Mouse (Mus musculus) right cerebral cortex, postnatal 36 days (tissue): Measurements from ENCODE around the gene Nelfcd.

Experiments
- DNase-seq, 2 experiments: peaks; one replicate each; pipeline ENCODE4 v3.0.0; 2022; ENCODE audit warnings: low spot score in 2 of 2, mixed read lengths in 1 of 2

The Nelfcd gene

DNA sequence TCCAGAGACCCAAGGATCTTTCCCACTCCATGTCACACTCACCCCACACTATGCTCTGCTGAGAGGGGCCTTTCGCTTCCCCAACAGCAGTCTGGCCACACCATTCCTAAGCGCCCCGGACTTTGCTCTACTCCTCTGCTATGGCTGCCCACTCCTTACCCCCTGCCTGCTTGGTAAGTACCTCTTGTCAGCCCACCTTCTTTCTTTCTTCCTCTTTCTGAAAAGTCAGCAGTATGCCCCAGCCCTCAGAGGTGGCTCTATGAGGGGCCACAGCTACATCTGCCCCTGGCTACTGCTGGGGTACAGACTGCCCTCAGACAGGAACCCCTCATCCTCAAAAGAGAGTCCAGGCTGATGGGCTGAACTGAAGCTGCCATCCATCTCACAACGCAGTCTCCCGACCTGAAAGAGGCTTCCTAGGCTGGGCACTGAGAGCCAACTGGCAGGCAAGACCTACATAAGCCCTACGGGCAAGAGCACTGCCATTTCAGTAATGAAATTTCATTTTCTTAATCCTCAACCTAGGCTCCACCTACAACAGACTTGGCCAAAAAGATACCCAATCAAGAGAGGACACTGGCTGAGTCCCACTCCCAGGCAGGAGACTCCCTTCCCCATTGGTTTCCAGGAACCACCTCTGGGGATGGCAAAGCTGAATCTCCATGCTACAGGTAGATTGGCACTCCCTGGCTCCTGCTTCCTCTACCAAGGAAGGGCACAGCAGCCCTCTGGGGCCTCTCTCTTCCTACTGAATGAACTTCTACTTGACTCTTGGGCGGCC lies 21.5 kb downstream of the Nelfcd start:
- no peak for DNase-seq

DNA sequence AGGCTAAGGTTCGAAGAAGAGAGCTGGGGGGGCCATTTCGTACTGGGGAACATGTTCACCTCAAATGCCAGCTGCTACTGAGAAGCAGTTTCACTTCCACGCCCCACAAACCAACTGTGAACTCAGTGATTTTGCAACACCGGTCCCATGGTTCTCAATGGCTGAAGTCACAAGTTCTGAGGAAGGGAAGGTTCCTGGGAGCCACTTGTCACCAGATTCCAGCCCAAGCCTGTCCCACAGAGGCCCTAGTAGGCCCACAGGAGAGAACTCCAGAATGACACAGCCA lies 22.0 kb downstream of the Nelfcd start:
- DNase-seq, result no peak

DNA sequence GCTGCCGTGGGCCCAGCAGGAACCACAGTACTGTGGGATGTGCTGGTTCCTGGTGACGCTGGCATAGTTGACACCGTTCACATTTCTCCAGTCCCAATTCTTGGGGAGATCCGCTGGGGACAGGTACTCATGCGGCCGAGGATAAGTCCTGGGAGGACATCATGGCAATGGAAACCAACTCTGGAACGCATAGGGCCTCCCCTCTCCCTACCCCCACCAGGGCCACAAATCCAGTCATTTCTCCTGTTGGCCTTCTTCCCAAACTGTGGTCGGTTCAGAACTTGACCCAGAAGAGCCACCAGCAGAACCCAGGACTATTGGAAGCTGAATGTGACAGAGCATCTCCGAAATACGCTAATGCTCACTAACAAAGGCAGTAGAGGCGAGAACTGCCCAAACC lies 22.6 kb downstream of the Nelfcd start:
- no peak for DNase-seq

DNA sequence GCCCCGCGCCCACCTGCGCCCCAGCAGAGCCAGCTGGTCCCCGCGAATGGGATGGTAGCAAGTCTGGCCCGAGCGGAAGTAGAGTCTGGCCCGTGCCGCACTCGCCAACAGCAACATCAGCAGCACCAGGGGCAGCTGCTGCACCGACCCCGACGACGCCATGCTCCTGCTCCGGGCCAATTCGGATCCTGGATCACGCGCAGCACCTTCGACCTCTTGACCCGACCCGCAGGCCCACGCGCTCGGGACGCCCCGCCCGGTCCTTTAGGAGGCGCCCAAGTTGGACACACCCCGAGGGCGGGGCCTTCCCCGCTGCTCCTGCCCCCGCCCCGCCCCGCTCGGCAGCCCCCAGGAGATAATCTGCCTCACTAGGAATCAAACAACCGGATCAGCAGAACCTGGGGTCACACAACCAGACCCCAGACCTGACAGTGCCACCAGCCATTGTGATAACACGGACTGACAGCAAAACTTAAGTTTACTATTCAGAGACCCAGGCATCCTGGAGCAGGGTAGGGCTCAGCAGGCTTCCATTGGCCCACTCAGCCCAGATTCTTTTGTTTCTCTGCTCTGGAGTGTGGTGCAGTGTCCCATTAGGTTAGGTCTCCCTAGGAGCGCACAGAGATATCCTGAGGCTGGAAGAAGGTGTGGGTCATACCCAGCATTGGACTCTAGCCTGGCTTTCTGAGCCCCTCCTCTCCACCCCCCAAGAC lies 23.3 kb downstream of the Nelfcd start, which contains the start of gene Ctsz:
Ctsz (minus strand) TSS at position 303 of the 713 bp plus-strand sequence.
- peak in 1 of 2 experiments; percentile 18 for DNase-seq

DNA sequence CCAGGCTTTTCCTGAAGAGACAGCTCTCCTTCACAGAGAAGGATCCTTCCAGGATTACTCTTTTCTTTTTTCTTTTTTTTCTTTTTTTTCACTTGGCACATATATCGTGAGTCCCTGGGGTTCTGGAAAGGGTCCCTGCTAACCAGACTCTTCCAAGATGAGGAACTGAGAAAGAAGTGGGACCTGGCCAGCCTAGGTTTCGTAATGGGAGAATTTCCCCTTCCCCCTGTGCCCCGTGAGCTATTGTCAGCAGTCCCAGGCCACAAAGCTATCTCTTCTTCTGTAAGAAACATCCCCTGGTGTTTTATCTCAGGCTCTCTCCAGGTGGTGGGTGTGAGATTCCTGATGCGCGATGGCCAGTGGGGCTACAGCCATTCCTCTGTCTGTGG lies 23.8 kb downstream of the Nelfcd start:
- no peak for DNase-seq

DNA sequence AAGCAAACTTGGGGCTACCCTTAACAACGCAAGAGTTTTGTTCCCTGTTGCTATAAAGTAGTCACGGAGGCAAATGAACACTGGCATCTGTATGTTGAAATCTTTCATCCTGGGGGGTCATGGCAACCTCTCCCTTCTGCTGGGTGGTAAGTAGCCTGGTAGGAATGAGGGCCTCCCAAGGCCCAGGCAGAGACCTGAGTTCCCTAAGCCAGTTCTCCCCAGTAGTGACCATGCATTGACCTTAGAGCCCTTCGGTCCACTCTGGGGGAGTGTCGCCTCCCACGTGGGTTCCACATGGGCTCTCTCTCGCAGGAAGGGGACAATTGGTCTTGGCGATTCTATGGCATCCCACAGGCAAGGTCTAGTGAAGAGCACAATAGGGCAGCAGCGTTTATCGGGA lies 24.4 kb downstream of the Nelfcd start:
- no peak for DNase-seq

DNA sequence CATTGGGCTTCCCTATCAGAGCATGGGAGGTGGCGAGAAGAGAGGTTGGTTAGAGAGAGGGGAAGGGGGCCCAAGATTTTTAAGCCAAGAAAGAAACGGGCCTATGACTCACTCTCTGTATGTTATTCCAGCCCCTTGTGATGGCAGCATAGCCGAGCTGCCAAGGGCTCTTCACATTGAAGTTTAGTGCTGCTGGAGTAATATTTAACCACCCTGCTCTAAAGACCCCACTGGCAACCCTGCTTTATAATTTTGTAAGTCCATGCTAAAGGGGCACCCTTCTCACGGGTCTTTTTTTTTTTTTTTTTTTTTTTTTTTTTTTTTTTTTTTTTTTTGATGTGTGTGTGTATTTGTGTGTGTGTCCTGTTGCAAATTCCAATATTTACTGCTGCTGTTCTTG lies 26.3 kb downstream of the Nelfcd start:
- no peak for DNase-seq

DNA sequence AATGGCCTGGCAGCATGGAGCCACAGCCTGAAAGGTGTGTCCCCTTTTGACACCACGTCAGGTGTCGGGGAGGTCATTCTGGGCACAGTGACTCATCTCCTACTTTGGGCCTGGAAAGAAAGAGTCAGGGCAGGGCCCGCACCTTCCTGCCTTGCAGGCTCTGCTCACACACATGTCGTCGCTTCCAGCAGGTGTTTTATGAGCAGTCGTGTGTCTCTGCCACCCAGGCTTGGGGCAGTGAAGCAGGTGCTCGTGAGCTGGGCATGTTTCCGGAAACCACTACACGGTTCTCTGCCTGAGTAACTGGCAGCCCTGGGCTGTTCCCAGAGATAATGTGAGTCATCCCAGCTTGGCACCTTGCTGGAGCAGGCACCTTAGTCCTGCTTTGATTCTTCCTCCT lies 26.9 kb downstream of the Nelfcd start:
- no peak for DNase-seq

DNA sequence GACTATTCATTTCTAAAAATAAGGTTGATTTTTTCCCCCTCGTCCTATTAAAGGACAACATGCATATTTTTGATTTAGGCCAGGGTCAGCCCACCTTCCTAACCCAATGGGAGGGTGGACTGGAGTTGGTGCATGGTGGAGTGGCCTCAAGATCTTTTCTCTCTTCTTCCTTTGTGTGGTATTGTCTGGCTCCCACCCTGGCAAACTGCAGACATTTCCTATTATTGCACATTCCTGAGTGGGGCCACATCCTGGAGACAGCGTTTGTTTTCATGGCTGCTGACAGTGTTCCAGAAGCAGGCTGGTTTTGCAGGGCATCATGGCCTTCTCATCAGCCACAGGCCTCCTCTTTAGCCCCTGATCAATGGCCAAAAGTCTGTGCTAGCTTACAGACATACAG lies 27.4 kb downstream of the Nelfcd start:
- no peak for DNase-seq

DNA sequence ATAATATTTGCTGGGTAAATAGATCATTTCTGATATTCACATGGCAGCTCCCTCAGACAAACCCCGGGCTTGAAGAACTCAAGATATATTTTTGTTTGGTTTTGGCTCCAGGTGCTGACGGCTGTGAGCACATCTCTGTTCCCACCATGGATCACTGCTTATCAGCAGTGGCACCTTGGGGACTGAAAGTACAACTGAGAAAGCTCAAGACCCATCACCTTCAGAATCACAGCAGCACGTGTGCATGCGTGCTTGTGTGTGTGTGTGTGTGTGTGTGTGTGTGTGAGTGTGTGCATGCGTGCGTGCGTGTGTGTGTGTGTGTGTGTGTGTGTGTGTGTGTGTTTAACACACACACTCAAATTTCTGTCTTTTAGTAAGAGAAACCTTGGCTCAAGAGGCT lies 28.8 kb downstream of the Nelfcd start:
- no peak for DNase-seq

DNA sequence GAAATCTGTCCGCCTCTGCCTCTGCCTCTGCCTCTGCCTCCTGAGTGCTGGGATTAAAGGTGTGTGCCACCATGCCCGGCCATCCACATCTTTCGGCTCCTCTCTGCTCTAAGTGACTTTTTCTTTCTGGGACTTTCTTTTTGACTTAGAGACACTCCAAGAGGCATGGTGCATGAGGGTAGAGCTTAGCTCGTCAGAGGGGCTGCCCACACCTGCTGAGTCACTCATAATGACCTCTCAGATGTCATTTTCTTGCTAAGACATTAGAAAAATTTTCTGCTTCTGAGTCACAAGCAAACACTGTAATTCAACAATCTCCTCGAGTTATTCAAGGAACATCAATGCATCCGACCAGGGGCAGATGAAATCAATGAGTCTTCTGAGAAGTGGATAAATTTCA lies 29.4 kb downstream of the Nelfcd start:
- DNase-seq, result no peak

DNA sequence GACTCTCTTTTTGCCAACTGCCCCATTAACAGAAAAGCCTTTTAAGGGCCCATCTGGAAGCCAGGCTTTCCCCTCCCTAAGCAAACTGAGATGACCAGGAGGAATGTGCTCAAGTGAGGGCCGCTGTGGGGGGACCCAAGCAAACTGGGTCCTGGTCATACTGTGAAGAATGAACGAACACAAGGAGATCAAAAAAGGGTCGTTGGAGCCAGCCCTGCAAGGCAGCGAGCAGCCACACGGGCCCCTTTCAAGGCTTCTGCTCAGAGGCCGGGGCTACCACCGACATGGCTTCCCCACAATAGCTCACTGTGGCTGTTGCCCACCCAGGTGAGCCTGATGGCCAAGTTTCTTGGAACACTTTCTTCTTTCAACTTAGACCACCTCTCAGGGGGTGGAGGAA lies 30.9 kb downstream of the Nelfcd start:
- DNase-seq, result no peak

DNA sequence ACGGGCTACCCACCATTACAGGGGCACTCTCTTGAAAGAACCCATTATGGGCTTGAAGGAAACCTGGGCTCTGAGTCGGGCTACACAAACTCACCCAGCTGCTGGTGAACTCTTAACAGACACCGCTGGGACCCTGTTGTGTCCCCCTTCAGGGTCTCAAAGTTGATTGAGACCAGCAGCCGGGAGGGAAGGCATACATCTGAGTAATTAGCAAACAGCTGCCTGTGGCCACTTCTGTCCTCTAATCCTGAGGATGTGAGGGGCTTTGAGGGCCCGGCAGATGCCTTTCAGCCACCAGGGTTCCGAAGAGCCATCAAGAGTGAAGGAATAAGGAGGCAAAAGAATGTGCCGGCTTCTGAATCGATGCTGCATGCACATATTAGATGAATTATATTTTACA lies 31.3 kb downstream of the Nelfcd start:
- DNase-seq, result no peak

DNA sequence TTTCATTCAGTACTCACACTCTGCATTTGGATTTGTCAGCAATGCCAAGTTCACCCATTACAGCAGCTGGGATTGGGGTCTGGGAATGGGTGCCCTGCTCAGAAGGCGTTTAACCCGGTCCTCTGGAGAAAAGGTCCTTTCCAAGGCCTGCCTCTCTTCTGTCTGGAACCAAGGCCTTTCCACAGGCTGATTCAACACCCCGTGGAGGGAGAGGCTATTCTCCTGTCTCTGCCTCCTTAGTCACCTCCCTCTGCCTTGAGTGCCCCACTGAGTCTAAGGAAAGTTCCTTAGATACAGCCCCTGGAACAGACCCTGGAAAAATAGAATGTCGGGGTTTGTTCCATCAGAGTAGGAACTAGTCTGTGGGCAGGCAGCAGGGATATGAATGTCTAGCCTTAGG lies 32.8 kb downstream of the Nelfcd start:
- no peak for DNase-seq

DNA sequence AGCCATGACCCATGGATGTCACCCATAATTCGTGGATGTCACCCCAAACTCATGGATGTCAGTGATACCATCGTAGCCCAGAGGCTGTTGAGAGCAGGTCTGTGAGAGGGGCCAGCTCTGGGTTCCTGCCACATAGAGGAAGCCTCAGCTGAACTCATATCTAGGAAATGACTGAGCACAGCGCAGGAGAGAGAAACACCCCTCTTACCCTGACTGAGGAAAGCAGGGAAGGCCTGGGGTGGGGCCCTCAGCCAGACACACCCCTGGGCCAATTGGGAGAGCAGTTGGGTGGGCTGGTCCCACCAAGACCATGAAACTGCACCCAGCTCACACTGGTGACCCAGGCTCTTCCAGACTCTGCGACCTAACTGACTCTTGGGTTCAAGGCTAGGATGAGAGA lies 34.7 kb downstream of the Nelfcd start, which contains the start of gene Tubb1:
Tubb1 (plus strand) TSS at position 343 of the 400 bp plus-strand sequence.
- no peak for DNase-seq

DNA sequence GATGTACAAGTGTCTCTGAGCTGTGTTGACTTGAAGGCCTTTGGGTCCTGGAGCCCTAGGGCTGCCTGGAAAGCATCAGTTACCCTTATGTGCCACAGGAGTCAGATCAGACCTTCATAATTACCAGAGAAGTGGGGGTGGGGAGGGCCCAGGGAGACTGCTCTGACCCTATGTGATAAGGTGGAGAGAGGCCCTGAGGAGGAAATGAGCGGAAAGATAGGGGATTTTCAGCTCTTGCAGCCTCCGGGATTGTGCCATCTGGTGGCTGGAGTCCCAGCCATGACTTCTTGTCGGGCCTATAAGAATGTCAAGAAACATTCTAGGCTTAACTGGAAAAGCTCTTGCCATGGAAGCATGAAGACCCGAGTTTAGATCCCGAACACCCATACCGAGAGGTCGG lies 38.1 kb downstream of the Nelfcd start:
- DNase-seq, result no peak

DNA sequence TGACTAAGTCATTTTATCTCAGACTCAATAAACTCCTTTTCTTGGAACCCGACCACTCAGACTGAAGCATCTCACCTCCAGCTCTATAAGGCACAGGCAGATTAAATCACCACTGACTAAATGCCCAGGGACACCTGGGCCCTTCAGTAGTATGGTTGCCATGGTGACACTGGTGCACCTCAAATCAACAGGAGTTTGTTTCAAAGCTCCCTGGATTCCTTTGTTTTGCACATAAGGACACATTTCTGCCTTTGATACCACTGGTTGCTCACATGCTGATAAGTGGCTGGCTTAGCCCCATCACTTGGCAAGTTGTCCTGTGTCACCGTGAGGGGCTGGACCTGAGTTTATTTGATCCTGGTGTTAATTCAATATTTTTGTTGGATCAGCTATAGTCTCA lies 43.8 kb downstream of the Nelfcd start:
- no peak for DNase-seq

DNA sequence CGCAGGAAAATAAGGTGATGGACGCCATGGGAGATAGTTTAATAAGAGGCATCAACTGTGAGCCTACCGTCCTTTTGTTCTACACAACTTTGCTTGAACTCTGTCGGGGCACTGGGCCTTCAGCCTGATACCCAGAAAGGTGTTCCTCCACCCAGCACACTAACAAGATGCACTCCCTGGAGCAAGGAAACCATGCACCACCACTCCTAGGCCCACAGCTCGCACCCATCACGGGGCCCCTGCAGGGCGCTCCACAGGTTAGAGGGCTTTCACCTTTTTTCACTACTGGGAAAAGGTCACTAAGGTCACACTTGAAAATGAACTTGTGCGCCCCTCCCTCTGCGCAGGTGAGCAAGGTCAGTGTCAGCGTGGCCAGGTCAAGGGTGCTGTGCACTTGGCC lies 47.8 kb downstream of the Nelfcd start:
- no peak for DNase-seq

DNA sequence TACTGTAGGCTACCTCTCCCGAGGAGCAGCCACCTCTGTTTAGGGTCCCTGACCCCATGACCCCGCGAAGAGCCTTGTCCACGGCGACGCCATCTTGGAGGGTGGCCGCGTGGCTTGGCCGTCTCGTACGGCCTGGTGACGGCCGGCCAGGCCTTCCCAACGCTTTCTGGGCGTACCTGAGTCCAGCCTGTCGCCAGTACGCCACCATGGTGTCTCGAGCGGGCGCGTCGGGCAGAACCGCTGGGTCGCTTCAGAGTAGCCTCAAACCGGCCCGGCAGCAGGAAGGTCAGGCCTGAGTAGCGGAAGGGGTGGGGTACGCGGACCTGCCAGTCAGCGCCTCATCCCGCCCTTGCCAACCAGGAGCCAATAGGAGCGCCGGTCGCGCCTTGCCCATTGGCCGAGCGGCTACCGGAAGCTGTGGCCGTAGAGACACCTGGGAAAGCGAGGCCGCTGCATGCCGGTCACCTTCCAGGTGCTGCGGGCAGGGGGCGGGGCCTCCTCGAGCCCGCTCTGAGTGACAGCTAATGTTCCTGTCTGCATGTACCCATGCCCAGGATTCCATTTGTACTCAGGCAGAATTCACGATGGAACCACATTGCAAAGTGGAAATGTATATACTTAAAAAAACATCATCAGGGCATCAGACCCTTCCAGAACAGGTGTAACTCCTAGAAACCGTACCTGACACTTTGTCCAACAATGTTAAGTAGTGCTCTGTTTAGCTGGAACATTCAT lies 48.4 kb downstream of the Nelfcd start, which contains the start of gene Atp5e:
Atp5e (minus strand) TSS at position 317 of the 735 bp plus-strand sequence.
- DNase-seq, result peak; percentile 98

DNA sequence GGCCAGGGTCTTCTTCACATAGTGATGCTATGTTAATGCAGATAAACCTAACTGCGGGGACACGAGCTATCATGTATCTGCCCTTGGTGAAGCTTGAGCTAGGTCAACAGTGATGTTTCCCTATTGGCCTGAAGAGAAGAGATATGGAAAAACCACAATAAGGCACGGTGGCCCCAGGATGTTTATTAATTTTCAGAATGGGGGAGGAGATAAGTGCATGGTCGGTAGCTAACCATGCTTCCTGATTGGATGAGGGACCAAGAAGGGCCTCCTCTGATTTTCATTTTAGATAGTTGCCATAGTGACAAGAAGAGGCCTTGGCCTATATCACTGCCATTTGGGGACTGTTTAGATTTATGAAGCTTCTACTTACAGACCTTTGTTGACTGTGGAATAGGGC lies 54.7 kb downstream of the Nelfcd start:
- no peak for DNase-seq

DNA sequence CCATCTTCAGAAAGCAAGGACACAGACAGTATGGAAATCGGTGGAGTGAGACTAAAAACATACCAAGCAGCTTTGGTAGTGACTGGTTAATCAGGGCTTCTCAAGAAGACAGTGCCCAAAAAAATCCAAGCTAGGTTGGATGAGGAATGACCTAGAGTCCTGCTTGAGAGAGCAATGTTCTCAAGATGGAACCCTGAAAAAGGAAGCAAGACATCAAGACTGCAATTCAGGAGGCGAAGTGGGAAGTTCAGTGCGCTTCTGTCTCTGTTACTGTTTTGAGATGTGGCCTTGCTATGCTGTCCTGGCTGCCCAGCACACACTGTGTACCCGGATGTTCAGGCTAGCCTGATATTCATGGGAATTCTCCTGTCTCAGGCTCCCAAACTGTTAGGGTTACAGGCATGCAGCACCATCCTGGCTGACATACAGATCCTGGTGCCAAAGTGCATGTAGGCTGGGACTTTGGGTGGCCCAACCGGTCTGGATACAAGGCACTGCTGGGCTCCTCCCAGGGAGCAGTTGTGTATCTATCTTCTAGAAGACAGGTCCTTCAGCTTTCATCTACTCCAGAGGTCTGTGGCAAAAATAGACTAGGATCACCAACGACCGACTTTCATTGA lies 55.3 kb downstream of the Nelfcd start:
- no peak for DNase-seq

DNA sequence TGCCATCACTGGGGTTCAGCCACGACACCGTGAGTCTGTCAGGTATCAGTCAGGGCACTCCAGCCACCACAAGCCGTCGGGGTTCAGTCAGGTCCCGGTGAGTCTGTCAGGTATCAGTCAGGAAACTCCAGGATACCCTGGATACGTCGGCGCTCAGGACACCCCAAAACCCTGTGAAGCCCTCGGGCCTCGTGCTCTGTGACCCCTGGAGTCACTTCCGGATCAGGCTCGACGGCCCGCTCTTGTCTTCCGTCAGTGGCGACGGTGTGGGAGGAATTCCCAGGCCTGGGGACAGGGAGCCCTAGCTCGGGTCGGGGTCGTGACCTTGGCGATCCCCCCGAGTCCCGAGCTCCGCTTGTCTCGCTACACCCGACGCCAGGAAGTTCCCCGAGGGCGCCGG lies 56.8 kb downstream of the Nelfcd start:
- no peak for DNase-seq
